Mouse (Mus musculus): ENCODE measurements around the gene Gm10197. TPM values are rescaled to one million over a fixed set of nuclear protein-coding genes. Genes with fewer than 3 reads are reported as not detected.
A peak's percentile ranks its signal among the peaks of the same experiment; 100 is the strongest.

Gm10197 gene
- polyA plus RNA-seq, 1 experiment from 2014 or later = 4.8 TPM

DNA sequence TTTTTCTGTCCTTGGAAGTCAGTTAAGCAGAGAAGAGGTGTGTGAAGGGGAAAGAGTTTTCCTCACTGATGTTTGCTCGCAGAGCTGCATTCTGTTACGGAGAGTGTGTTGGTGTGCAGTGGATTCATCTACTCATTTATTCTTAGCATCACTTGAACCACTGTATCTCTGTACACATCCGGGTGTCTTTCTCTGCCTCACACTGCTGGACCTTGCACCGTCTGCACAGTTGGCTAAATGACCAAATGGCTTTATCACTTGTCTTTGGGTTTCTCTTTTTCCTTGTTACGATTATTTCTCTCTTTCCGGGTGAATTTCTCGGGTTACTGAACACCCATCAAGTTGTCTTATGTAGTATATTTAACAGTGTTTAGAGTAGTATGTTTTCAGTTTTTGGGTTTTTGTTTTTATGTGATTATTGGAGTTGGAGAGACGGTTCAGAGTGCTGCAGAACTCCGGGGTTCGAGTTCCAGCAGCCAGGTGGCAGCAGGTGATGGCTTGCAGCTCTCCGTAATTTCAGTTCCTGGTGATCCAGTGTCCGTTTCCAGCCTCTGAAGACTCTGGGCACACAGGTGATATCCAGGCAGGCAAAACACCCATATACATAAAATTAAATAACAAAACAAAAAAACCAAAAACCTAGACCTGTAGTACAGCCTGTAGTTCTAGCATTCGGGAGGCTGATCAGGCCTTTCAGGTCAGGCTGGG is 28.2 kb downstream of the Gm10197 start:
- WGBS = 85% methylated on average over 13 of the region's 13 CpGs
- ATAC-seq (ENCODE audit: insufficient read depth) = no peak
- no peak overlapping the region for H3K27ac ChIP-seq (ENCODE audit: low read depth)

DNA sequence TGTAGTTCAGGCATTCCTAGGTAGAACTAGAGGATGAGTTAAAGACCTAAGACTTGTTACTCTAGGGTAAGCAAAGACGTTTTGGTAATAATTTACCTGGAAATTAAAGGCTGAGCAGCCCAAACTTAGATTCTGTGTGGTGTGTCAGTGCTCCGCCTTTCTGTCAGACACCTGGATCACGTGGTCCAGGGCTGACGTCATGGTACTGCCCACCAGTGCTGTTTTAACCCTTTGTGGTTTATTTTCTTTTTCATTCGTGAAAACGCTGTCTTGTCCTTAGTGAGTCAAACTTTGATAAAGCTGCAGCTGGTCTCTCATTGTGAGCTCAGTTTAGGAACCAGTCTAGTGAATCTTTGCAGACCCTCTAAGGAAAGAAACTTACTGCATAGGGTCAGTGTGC is 31.1 kb downstream of the Gm10197 start:
- Histone ChIP-seq H3K9me3 (ENCODE audit: low read depth, low read length) (no peaks in the 10 kb centered on the region), H3K4me3 (ENCODE audit: low read depth, low read length) (no peak overlapping the region), H3K27ac (ENCODE audit: low read depth) (no peak overlapping the region), H3K27me3 (ENCODE audit: insufficient read depth, low read length) (no peaks in the 10 kb centered on the region), H3K36me3 (ENCODE audit: insufficient read depth) (peaks cover 11% of the 10 kb centered on the region; the same call in 1 of the 2 replicates), H3K4me1 (ENCODE audit: insufficient read depth) (no peaks in the 10 kb centered on the region), H3K4me2 (no peak overlapping the region), H3K9ac (no peak overlapping the region)
- ATAC-seq (ENCODE audit: insufficient read depth) = no peak
- no peak for DNase-seq
- 18% methylated on average over 6 of the region's 6 CpGs for WGBS
- TF ChIP-seq CTCF (IDR thresholded peaks at IDR 0.05; ENCODE audit: low read depth) = no peak

More for the DNA sequence above, 28.2 kb downstream of the Gm10197 start:
- Histone ChIP-seq H3K4me3 (ENCODE audit: low read depth, low read length) (no peak overlapping the region), H3K27me3 (ENCODE audit: insufficient read depth, low read length) (no peaks in the 10 kb centered on the region), H3K9ac (no peak overlapping the region), H3K9me3 (ENCODE audit: low read depth, low read length) (no peaks in the 10 kb centered on the region), H3K36me3 (ENCODE audit: insufficient read depth) (peaks cover 11% of the 10 kb centered on the region; the same call in 1 of the 2 replicates), H3K4me2 (no peak overlapping the region), H3K4me1 (ENCODE audit: insufficient read depth) (no peaks in the 10 kb centered on the region)
- no peak for TF ChIP-seq CTCF (IDR thresholded peaks at IDR 0.05; ENCODE audit: low read depth)
- DNase-seq = no peak

DNA sequence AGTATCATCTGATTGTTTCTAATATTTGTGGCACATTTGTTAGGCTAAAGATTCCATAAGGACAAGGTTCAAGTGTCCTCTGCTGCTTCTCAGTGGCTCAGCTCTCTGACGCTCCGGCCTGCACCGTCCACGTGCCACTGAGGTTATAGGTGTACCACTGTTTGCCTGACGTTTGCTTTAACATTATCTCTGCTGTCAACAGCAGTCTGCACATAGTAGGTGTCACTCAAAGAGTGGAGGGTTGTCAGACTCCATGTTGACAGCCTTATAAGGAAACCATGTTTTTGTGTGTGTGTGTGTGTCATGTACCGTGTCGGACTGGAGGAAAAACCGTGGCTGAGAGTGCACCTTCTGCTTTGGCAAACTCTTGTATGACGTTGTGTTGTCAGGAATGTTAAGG is 36.3 kb downstream of the Gm10197 start:
- H3K9ac ChIP-seq = no peak overlapping the region
- 85% methylated on average over 9 of the region's 9 CpGs for WGBS
- H3K4me1 ChIP-seq (ENCODE audit: insufficient read depth) = no peaks in the 10 kb centered on the region
- H3K27me3 ChIP-seq (ENCODE audit: insufficient read depth, low read length) = no peaks in the 10 kb centered on the region
- ATAC-seq (ENCODE audit: insufficient read depth) (no peak), DNase-seq (no peak)
- peaks cover 30% of the 10 kb centered on the region for H3K36me3 ChIP-seq (ENCODE audit: insufficient read depth)
- H3K9me3 ChIP-seq (ENCODE audit: low read depth, low read length) = no peaks in the 10 kb centered on the region
- no peak overlapping the region for H3K27ac ChIP-seq (ENCODE audit: low read depth)
- TF ChIP-seq CTCF (IDR thresholded peaks at IDR 0.05; ENCODE audit: low read depth) = no peak
- no peak overlapping the region for H3K4me3 ChIP-seq (ENCODE audit: low read depth, low read length)
- no peak overlapping the region for H3K4me2 ChIP-seq

DNA sequence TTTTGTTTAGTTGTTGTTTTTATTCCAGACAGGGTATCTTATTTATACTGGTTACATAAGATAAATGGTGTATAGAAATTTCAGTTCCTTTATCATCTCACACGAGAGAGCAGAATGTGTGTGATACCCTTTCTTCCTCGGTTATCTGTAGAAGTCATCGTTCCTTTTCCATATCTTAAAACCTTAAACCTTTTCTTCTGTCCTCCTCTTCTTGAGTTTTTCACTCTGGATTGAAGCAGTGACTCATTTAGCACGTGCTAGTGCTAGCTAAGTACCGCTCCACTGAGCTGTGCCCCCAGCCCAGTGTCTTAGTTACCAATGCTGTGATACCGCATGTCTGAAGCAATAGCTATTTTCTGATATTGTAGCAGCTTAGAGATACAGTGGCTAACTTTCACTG is 37.8 kb downstream of the Gm10197 start:
- Histone ChIP-seq H3K4me1 (ENCODE audit: insufficient read depth) (no peaks in the 10 kb centered on the region), H3K36me3 (ENCODE audit: insufficient read depth) (peaks cover 28% of the 10 kb centered on the region), H3K9me3 (ENCODE audit: low read depth, low read length) (no peaks in the 10 kb centered on the region), H3K4me3 (ENCODE audit: low read depth, low read length) (no peak overlapping the region), H3K27ac (ENCODE audit: low read depth) (no peak overlapping the region), H3K9ac (no peak overlapping the region), H3K4me2 (no peak overlapping the region), H3K27me3 (ENCODE audit: insufficient read depth, low read length) (no peaks in the 10 kb centered on the region)
- no peak for TF ChIP-seq CTCF (IDR thresholded peaks at IDR 0.05; ENCODE audit: low read depth)
- ATAC-seq (ENCODE audit: insufficient read depth) (no peak), DNase-seq (no peak)
- WGBS = 85% methylated on average over 6 of the region's 6 CpGs

DNA sequence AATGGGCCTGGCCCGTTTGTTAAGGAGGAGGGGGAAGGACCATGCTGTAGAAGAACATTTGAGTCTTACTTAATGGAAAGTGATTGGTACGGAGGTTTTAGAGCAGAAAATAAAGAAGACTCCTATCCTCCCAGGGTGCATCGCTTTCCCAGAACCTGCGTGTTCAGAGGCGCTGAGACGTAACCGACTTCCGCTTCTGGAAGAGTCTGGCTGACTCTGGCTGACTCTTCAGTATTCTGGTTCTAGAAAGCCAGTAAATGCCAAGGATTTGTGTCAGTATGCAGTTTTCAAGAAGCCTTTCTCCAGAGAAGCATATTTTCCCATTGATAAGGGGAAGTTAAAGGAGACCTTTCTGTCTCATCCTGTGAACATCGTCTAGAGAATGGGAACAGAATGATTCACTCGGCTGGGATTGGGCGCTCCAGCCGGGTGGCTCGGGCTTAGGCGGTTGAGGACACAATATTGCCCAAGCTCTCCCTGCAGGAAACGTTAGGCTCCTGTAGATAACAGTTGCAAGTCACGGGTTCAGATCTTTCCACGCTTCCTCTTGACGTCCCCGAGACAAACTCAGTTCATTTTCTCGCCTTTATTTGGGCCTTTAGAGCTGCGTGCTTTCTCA is 39.6 kb downstream of the Gm10197 start:
- no peak overlapping the region for H3K9ac ChIP-seq
- no peaks in the 10 kb centered on the region for H3K4me1 ChIP-seq (ENCODE audit: insufficient read depth)
- no peak for TF ChIP-seq CTCF (IDR thresholded peaks at IDR 0.05; ENCODE audit: low read depth)
- peaks cover 19% of the 10 kb centered on the region for H3K36me3 ChIP-seq (ENCODE audit: insufficient read depth)
- DNase-seq (no peak), ATAC-seq (ENCODE audit: insufficient read depth) (no peak)
- H3K4me3 ChIP-seq (ENCODE audit: low read depth, low read length) = no peak overlapping the region
- 93% methylated on average over 21 of the region's 21 CpGs for WGBS
- H3K9me3 ChIP-seq (ENCODE audit: low read depth, low read length) = no peaks in the 10 kb centered on the region
- no peak overlapping the region for H3K4me2 ChIP-seq
- H3K27ac ChIP-seq (ENCODE audit: low read depth) = peak overlapping the region; percentile 12; the same call in 1 of the 2 replicates
- H3K27me3 ChIP-seq (ENCODE audit: insufficient read depth, low read length) = no peaks in the 10 kb centered on the region

DNA sequence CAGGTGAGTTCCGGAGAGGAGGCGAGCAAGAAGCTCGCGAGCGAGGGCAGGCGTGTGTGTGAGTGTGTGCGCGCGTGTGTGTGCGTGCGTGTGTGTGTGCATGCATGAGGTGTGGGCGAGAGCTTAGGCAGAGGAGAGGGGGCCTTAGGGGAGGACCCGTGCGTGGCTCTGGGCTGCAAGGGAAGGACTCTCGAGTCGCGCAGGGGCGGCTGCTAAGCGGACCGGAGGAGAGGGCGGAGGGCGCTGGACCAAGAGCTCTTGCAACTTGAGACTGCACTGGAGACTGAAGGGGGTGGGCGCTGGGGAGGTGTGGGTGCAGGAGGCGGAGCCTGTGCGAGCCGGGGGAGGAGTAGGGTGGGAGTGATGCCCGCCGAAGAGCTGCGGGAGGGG is 41.6 kb downstream of the Gm10197 start:
- DNase-seq = peak; percentile 89

DNA sequence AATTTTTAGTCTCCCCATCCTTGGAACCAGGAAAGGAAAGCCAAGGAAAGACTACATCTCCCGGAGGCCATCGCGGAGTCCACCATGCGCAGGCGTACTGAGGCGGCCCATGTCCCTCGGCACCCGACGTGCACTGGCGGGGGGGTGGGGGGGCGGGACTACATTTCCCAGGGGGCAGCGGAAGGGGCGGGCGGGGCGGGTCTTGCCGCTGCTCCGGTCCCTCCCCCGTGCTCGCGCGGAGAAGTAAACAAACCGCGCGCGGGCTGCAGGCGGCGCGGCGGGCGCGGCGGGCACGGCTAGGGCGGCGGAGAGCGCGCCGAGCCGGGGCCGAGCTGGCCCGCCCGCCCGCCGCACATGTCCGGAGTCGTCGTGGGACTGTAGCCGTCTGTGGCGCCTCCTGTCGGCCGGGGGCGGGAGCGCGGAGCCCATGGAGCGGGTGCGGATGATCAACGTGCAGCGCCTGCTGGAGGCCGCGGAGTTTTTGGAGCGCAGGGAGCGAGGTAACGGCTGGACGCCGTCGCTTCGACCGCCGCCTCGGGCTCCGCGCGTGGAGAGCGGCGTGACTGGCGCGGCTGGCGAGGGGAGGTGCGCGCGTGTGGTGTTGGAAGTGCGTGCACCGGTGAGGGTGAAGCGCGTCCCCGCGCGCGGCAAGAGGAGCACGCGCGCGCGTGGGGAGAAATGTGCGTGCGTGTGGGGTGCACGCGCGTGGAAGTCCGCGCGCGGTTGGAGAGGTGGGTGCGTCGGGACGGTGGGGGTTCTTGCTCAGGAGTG is 42.2 kb downstream of the Gm10197 start:
- H3K27me3 ChIP-seq (ENCODE audit: insufficient read depth, low read length) = no peaks in the 10 kb centered on the region
- H3K36me3 ChIP-seq (ENCODE audit: insufficient read depth) = peaks cover 17% of the 10 kb centered on the region
- H3K9ac ChIP-seq = peak overlapping the region; percentile 66
- peak; percentile 95 for DNase-seq
- no peaks in the 10 kb centered on the region for H3K9me3 ChIP-seq (ENCODE audit: low read depth, low read length)
- peak overlapping the region; percentile 77 for H3K27ac ChIP-seq (ENCODE audit: low read depth)
- peak; percentile 71 for TF ChIP-seq CTCF (IDR thresholded peaks at IDR 0.05; ENCODE audit: low read depth)
- H3K4me2 ChIP-seq = peak overlapping the region; percentile 96
- peak overlapping the region; percentile 91 for H3K4me3 ChIP-seq (ENCODE audit: low read depth, low read length)
- peaks cover 13% of the 10 kb centered on the region for H3K4me1 ChIP-seq (ENCODE audit: insufficient read depth)
- ATAC-seq (ENCODE audit: insufficient read depth) = peak; percentile 79
- WGBS = under 1% methylated on average over 88 of the region's 106 CpGs

More for the DNA sequence above, 41.6 kb downstream of the Gm10197 start:
- Histone ChIP-seq H3K4me1 (ENCODE audit: insufficient read depth) (peaks cover 11% of the 10 kb centered on the region), H3K4me3 (ENCODE audit: low read depth, low read length) (peak overlapping the region; percentile 91), H3K4me2 (peak overlapping the region; percentile 96), H3K9ac (peak overlapping the region; percentile 66), H3K36me3 (ENCODE audit: insufficient read depth) (peaks cover 19% of the 10 kb centered on the region), H3K27ac (ENCODE audit: low read depth) (peak overlapping the region; percentile 77; the same call in 1 of the 2 replicates), H3K9me3 (ENCODE audit: low read depth, low read length) (no peaks in the 10 kb centered on the region), H3K27me3 (ENCODE audit: insufficient read depth, low read length) (no peaks in the 10 kb centered on the region)
- no peak for TF ChIP-seq CTCF (IDR thresholded peaks at IDR 0.05; ENCODE audit: low read depth)
- 0% methylated on average over 28 of the region's 29 CpGs for WGBS
- ATAC-seq (ENCODE audit: insufficient read depth) = peak; percentile 84

Data from lung, embryonic 14.5 days (tissue).